Mouse (Mus musculus) B cell, adult (primary cell): ENCODE measurements around the gene Bap1. TPM values are rescaled to one million over a fixed set of nuclear protein-coding genes. Genes with fewer than 3 reads are reported as not detected.

Source experiments
- total RNA-seq: library from RNA; stranded (reverse); gene quantifications from 4 replicates; pipeline ENCODE4 v1.2.4, GENCODE M21; 2023; ENCODE audit not compliant: inconsistent age

Bap1 gene
- total RNA-seq: 117 to 125 TPM (median 123 TPM) in 4 replicates

DNA sequence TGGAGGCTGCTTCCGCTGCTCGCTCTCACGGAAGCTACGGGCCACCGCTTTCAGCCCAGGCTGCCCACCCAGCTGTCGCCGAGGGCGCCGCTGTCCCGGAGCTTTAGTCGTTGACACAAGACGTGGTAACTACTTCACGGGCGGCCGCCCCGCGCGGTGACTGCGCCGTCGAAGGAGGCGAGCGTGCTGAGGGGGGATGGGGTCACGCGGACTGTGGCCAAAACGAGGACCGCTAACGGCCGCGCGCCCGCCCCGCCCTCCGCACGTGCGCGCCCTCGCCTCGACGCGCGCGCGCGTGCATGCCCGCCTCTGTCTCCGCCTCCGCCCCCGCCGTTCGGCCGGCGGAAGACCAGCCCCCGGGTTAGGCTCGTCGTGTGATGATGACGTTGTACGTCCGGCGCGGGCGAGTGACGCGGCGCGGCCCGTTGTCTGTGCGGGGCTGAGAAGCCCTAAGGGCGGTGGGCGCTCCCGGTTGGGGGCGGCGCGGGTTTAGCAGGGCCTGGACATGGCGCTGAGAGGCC is at the start of gene Bap1, which contains the start of gene Phf7:
Bap1 (plus strand) TSS at position 367 of the 521 bp plus-strand sequence.
Phf7 (minus strand) TSS at position 234 of the 521 bp plus-strand sequence.

DNA sequence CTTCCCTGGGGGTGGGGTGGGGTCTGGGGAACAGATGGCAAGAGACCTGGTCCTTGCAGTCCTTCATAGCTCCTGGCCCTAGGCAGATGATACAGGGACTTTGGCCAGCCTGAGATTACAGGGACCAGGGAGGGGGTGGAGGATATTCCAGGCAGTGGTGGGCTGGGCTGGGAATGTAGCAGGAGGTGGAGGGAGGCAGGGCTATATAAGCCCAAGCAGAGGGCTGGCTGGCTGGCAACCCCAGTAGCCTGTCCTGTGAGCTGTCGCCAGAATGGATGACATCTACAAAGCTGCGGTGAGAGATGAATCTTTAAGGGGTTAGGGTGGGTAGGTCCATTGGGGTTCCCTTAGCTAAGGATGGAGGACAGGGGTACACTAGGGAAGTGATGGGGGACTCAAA is 43.2 kb upstream of the Bap1 start, which contains the start of gene Tnnc1:
Tnnc1 (plus strand) TSS at position 229 of the 400 bp plus-strand sequence.

DNA sequence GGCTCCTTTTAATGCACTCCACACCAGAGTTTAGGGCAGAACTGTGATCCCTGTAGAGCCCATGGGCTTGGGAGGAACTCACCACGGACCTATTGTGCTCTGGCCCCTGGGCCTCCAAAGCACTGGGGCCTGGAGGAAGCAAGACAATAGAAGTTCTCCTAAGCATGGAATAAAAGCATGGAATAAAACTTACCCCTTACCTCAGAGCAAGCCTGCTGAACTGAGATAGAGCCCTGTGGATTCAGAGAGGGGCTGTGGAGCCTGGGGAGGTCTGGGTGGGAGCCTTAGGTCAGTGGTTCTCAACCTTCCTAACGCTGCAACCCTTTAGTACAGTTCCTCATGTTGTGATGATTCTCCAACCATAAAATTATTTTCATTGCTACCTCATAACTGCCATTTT is 34.4 kb upstream of the Bap1 start, which contains the start of gene Nisch:
Nisch (minus strand) TSS at position 101 of the 400 bp plus-strand sequence.

DNA sequence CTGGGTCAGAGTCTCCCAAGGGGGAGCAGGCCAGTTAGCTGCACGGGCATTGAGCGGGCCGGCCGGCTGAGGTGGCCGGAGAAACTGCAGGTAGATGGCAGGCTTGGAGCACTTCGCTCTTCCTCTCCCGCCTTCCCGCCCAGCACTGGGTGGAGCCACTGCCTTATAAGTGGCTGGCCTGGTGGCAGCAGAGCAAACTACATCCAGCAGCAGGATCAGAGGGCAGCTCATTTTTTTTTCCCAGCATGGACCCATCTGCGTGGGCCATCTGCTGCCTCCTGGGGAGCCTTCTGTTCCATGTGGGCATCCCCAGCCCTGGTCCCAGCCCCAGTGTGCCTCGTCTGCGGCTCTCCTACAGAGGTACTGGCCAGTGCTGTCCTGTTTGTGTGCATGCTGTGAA is 33.6 kb upstream of the Bap1 start, which contains the start of gene Sema3g:
Sema3g (plus strand) TSS at position 195 of the 400 bp plus-strand sequence.

Other genes starting within 250 kb of the Bap1 start
- 65.2 to 95.5 TPM (median 75.3 TPM) in 4 replicates for gene Spcs1, start 249.8 kb upstream of the Bap1 start, total RNA-seq
- 75.0 to 87.2 TPM (median 79.0 TPM) in 4 replicates for gene Pbrm1, start 232.3 kb upstream of the Bap1 start, total RNA-seq
- gene Gnl3, start 232.3 kb upstream of the Bap1 start, total RNA-seq: 492 to 523 TPM (median 508 TPM) in 4 replicates
- gene Smim4, start 122.5 kb upstream of the Bap1 start, total RNA-seq: 29.5 to 36.6 TPM (median 32.7 TPM) in 4 replicates
- 0.90 to 2.2 TPM (median 1.5 TPM) in 4 replicates for gene Nt5dc2, start 120.4 kb upstream of the Bap1 start, total RNA-seq
- 0.60 to 1.9 TPM (median 0.69 TPM) in 4 replicates for gene Stab1, start 82.8 kb upstream of the Bap1 start, total RNA-seq
- not detected in 4 replicates for gene Tnnc1, start 43.1 kb upstream of the Bap1 start, total RNA-seq
- 333 to 346 TPM (median 340 TPM) in 4 replicates for gene Nisch, start 34.5 kb upstream of the Bap1 start, total RNA-seq
- 0.16 to 0.21 TPM (median 0.21 TPM) in 3 of 4 replicates, not detected in the other for gene Sema3g, start 33.6 kb upstream of the Bap1 start, total RNA-seq
- gene Phf7, start 133 bp upstream of the Bap1 start, total RNA-seq: 13.3 to 16.2 TPM (median 15.3 TPM) in 4 replicates
- gene Dnah1, start 72.4 kb downstream of the Bap1 start, total RNA-seq: 0.15 to 0.36 TPM (median 0.24 TPM) in 4 replicates
- gene Capn7, start 85.2 kb downstream of the Bap1 start, total RNA-seq: 47.8 to 54.0 TPM (median 51.6 TPM) in 4 replicates
- gene Sh3bp5, start 184.6 kb downstream of the Bap1 start, total RNA-seq: 263 to 304 TPM (median 276 TPM) in 4 replicates
- gene Eaf1, start 242.9 kb downstream of the Bap1 start, total RNA-seq: 33.2 to 41.6 TPM (median 35.5 TPM) in 4 replicates
- 35.6 to 43.9 TPM (median 40.2 TPM) in 4 replicates for gene Mettl6, start 243.6 kb downstream of the Bap1 start, total RNA-seq